ENCODE assay signal across 23 mouse cellular contexts in genomic region chr6:55781146-55781545, GRCm38 (mm10). TPM values are rescaled to one million over a fixed set of nuclear protein-coding genes. Genes with fewer than 3 reads are reported as not detected.
A peak's percentile ranks its signal among the peaks of the same experiment; 100 is the strongest.
DNase-seq lines count a peak whose midpoint lies in the region; ATAC-seq and TF ChIP-seq lines count a peak whose summit lies in the region.
"Had no signal": no experiment of that assay in that cellular context is flagged by ENCODE, and none has a peak within 500 bp of the region (broad histone marks: within the 10 kb centered on the region; RNA-seq: fewer than 3 reads in every experiment).

No protein-coding gene starts in this region.

- H3K27me3 ChIP-seq in intestine, postnatal 0 days (replicated peaks; ENCODE audit: control insufficient read depth, insufficient read depth, low read length), result no peaks in the 10 kb centered on the region
- no peaks in the 10 kb centered on the region for H3K27me3 ChIP-seq in intestine, embryonic 16.5 days (replicated peaks; ENCODE audit: control insufficient read depth, insufficient read depth, low read length)
- H3K27me3 ChIP-seq in lung, postnatal 0 days (replicated peaks; ENCODE audit: insufficient read depth, low read length), result no peaks in the 10 kb centered on the region
- no peaks in the 10 kb centered on the region for H3K27me3 ChIP-seq in hindbrain, embryonic 11.5 days (ENCODE audit: control insufficient read depth, insufficient read depth, low read length)
- H3K27me3 ChIP-seq: hindbrain, embryonic 13.5 days; intestine, embryonic 15.5 days had no signal

- H3K4me2 ChIP-seq in intestine, postnatal 0 days (replicated peaks; ENCODE audit: low read depth), result no peak overlapping the region
- no peak overlapping the region for H3K4me2 ChIP-seq in intestine, embryonic 16.5 days (ENCODE audit: low read depth, low read length)
- no peak overlapping the region for H3K4me2 ChIP-seq in lung, postnatal 0 days (replicated peaks; ENCODE audit: low read depth, low read length)
- no peak overlapping the region for H3K4me2 ChIP-seq in hindbrain, embryonic 11.5 days (replicated peaks; ENCODE audit: low read depth, low read length)
- H3K4me2 ChIP-seq: hindbrain, embryonic 13.5 days; intestine, embryonic 15.5 days had no signal

- no peak for ATAC-seq in intestine, postnatal 0 days
- no peak for ATAC-seq in intestine, embryonic 16.5 days
- ATAC-seq in lung, postnatal 0 days, result no peak
- no peak for ATAC-seq in hindbrain, embryonic 11.5 days (ENCODE audit: low FRiP score)
- ATAC-seq: forebrain, embryonic 14.5 days; intestine, embryonic 15.5 days; midbrain, embryonic 16.5 days had no signal

- no peak overlapping the region for H3K9ac ChIP-seq in intestine, postnatal 0 days (ENCODE audit: low read depth, low read length)
- no peak overlapping the region for H3K9ac ChIP-seq in intestine, embryonic 16.5 days (ENCODE audit: low read depth, low read length)
- no peak overlapping the region for H3K9ac ChIP-seq in lung, postnatal 0 days (replicated peaks; ENCODE audit: low read depth)
- no peak overlapping the region for H3K9ac ChIP-seq in hindbrain, embryonic 11.5 days (ENCODE audit: low read depth, low read length)
- H3K9ac ChIP-seq: hindbrain, embryonic 13.5 days; intestine, embryonic 15.5 days had no signal

- peak; percentile 60 for TF ChIP-seq CTCF in intestine, postnatal 0 days (IDR thresholded peaks at IDR 0.05; ENCODE audit: low read depth)
- TF ChIP-seq CTCF in lung, postnatal 0 days (IDR thresholded peaks at IDR 0.05), result peak; percentile 50
- TF ChIP-seq CTCF in brain, embryonic 14.5 days (IDR thresholded peaks at IDR 0.05; ENCODE audit: borderline replicate concordance, extremely low read depth, insufficient read depth, insufficient read length), result peak; percentile 28; the same call in 1 of the 2 replicates

- no peak overlapping the region for H3K4me3 ChIP-seq in intestine, postnatal 0 days (ENCODE audit: low read depth, low read length)
- H3K4me3 ChIP-seq in intestine, embryonic 16.5 days (ENCODE audit: low read length), result no peak overlapping the region
- H3K4me3 ChIP-seq in lung, postnatal 0 days (ENCODE audit: low read depth, low read length), result no peak overlapping the region
- H3K4me3 ChIP-seq in hindbrain, embryonic 11.5 days (ENCODE audit: low read depth, low read length), result no peak overlapping the region
- H3K4me3 ChIP-seq: hindbrain, embryonic 13.5 days; intestine, embryonic 15.5 days had no signal

- H3K4me1 ChIP-seq in intestine, postnatal 0 days (replicated peaks; ENCODE audit: control insufficient read depth, insufficient read depth, low read length), result no peaks in the 10 kb centered on the region
- no peaks in the 10 kb centered on the region for H3K4me1 ChIP-seq in intestine, embryonic 16.5 days (ENCODE audit: control insufficient read depth, insufficient read depth, low read length)
- no peaks in the 10 kb centered on the region for H3K4me1 ChIP-seq in lung, postnatal 0 days (ENCODE audit: insufficient read depth, low read depth, low read length)
- no peaks in the 10 kb centered on the region for H3K4me1 ChIP-seq in hindbrain, embryonic 11.5 days (replicated peaks; ENCODE audit: control insufficient read depth, insufficient read depth, low read length)
- H3K4me1 ChIP-seq: hindbrain, embryonic 13.5 days; intestine, embryonic 15.5 days had no signal

- no peak for TF ChIP-seq POLR2A in brain, embryonic 14.5 days (IDR thresholded peaks at IDR 0.05; ENCODE audit: borderline replicate concordance, extremely low read depth, insufficient read depth, insufficient read length, poor library complexity, severe bottlenecking)

- no peak for TF ChIP-seq EP300 in lung, postnatal 0 days (IDR thresholded peaks at IDR 0.05)

- H3K36me3 ChIP-seq in intestine, postnatal 0 days (ENCODE audit: control insufficient read depth, insufficient read depth), result no peaks in the 10 kb centered on the region
- no peaks in the 10 kb centered on the region for H3K36me3 ChIP-seq in intestine, embryonic 16.5 days (ENCODE audit: control insufficient read depth, insufficient read depth, low read length)
- H3K36me3 ChIP-seq in lung, postnatal 0 days (ENCODE audit: insufficient read depth, low read length), result no peaks in the 10 kb centered on the region
- H3K36me3 ChIP-seq in hindbrain, embryonic 11.5 days (ENCODE audit: control insufficient read depth, insufficient read depth, low read length), result no peaks in the 10 kb centered on the region
- H3K36me3 ChIP-seq: hindbrain, embryonic 13.5 days; intestine, embryonic 15.5 days had no signal

- WGBS in intestine, postnatal 0 days, result 43% methylated on average over 3 of the region's 3 CpGs
- 47% methylated on average over 3 of the region's 3 CpGs for WGBS in intestine, embryonic 16.5 days
- WGBS in lung, postnatal 0 days, result 38% methylated on average over 3 of the region's 3 CpGs
- WGBS in hindbrain, embryonic 11.5 days, result 53% methylated on average over 3 of the region's 3 CpGs

- no peaks in the 10 kb centered on the region for H3K9me3 ChIP-seq in intestine, postnatal 0 days (ENCODE audit: control insufficient read depth)
- no peaks in the 10 kb centered on the region for H3K9me3 ChIP-seq in intestine, embryonic 16.5 days (ENCODE audit: control insufficient read depth, low read length)
- no peaks in the 10 kb centered on the region for H3K9me3 ChIP-seq in lung, postnatal 0 days (ENCODE audit: low read length)
- no peaks in the 10 kb centered on the region for H3K9me3 ChIP-seq in hindbrain, embryonic 11.5 days (ENCODE audit: control insufficient read depth, low read length)
- H3K9me3 ChIP-seq: hindbrain, embryonic 13.5 days; intestine, embryonic 15.5 days had no signal

- DNase-seq in embryo, embryonic 10 days (ENCODE audit: low spot score), result peak; percentile 25
- no peak for DNase-seq in embryo, embryonic 9.5 days (ENCODE audit: extremely low spot score)
- DNase-seq in lung, postnatal 0 days (ENCODE audit: low spot score), result no peak
- DNase-seq in lung, postnatal 4 days, result no peak
- DNase-seq in brain, embryonic 14.5 days (ENCODE audit: low read depth), result no peak
- DNase-seq in hindbrain, embryonic 11.5 days (ENCODE audit: low spot score), result no peak
- DNase-seq: adrenal gland, postnatal 14 days; cerebellum, adult 11 months; cerebellum, postnatal 14 days; gastrocnemius, postnatal 14 days; heart, postnatal 14 days; layer of hippocampus, postnatal 36 days; left cerebral cortex, postnatal 4 days; right cerebral cortex, postnatal 25 days; thymus, adult 2 months had no signal

- no peak overlapping the region for H3K27ac ChIP-seq in intestine, postnatal 0 days (ENCODE audit: low read depth, low read length)
- H3K27ac ChIP-seq in intestine, embryonic 16.5 days (ENCODE audit: low read length), result no peak overlapping the region
- H3K27ac ChIP-seq in lung, postnatal 0 days (ENCODE audit: low read length), result no peak overlapping the region
- H3K27ac ChIP-seq in hindbrain, embryonic 11.5 days (ENCODE audit: low read depth, low read length), result no peak overlapping the region
- H3K27ac ChIP-seq: hindbrain, embryonic 13.5 days; intestine, embryonic 15.5 days had no signal

RNA-seq across cellular contexts. Expression of gene Itprid1, which starts 55.5 kb away (rescaled TPM):
- polyA plus RNA-seq in intestine, postnatal 0 days (2015; fragmentation: Nextera tagmentation; extraction: Ambion mirVana), result not detected in 2 replicates
- not detected in 2 replicates for polyA plus RNA-seq in intestine, embryonic 16.5 days (2015; fragmentation: Nextera tagmentation; extraction: Ambion mirVana)
- 0.49 and 0.95 TPM in 2 replicates for polyA plus RNA-seq in lung, postnatal 0 days (2015; fragmentation: Nextera tagmentation; extraction: Ambion mirVana)
- polyA plus RNA-seq in brain, embryonic 14.5 days (2012; rRNA removed), result 0.26 and 1.2 TPM in 2 replicates
- 0.06 and 0.13 TPM in 2 replicates for polyA plus RNA-seq in hindbrain, embryonic 11.5 days (2014; fragmentation: Nextera tagmentation; extraction: Ambion mirVana)
- polyA plus RNA-seq: intestine, embryonic 15.5 days; liver, adult 2 months; spleen, adult 2 months had no signal
